Mouse (Mus musculus): Measurements from ENCODE around the gene Cacng6. TPM values are rescaled to one million over a fixed set of nuclear protein-coding genes. Genes with fewer than 3 reads are reported as not detected.
A peak's percentile ranks its signal among the peaks of the same experiment; 100 is the strongest.

Cacng6 gene
- total and polyA plus RNA-seq, 3 experiments: 0.11 TPM; not detected in 2

DNA sequence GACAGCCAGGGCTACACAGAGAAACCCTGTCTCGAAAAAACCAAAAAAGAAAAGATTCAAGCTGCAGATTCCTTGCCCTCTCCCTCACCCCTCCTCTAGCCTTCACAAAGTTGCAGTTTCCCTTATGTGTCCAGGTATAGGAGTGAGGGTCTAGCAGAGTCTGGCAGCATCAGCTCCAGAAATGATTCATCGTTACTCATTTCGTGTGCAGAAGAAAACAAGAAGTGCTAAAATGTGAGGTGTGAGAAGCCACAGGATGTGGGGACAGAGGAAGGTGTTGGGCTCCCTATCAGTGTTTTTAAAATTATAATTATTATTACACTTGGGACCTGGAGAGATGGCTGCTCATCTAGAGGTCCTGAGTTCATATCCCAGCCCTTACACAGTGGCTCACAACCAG lies 20.7 kb downstream of the Cacng6 start:
- TF ChIP-seq TAL1 (conservative IDR thresholded peaks at IDR 0.05; ENCODE audit: low read depth, low read length) (no peak), GATA2 (IDR thresholded peaks at IDR 0.05; ENCODE audit: borderline replicate concordance, low read depth, low read length) (no peak), GATA1 (IDR thresholded peaks at IDR 0.05; ENCODE audit: borderline replicate concordance, low read length) (no peak), CTCF (IDR thresholded peaks at IDR 0.05; ENCODE audit: low read depth, low read length) (no peak), POLR2AphosphoS5 (IDR thresholded peaks at IDR 0.05; ENCODE audit: insufficient replicate concordance, low read depth, low read length) (no peak)
- no peaks in the 10 kb centered on the region for H3K9me3 ChIP-seq (replicated peaks)
- no peaks in the 10 kb centered on the region for H3K4me1 ChIP-seq (ENCODE audit: insufficient read depth, low read depth, low read length)
- H3K27me3 ChIP-seq (ENCODE audit: insufficient read depth, low read length): no peaks in the 10 kb centered on the region
- ATAC-seq (ENCODE audit: extremely low read depth, insufficient number of reproducible peaks, low FRiP score, poor library complexity, severe bottlenecking) (no peak), DNase-seq (ENCODE audit: low spot score) (no peak)
- H3K4me3 ChIP-seq (ENCODE audit: low read depth, low read length): no peak overlapping the region
- H3K36me3 ChIP-seq (replicated peaks): no peaks in the 10 kb centered on the region

DNA sequence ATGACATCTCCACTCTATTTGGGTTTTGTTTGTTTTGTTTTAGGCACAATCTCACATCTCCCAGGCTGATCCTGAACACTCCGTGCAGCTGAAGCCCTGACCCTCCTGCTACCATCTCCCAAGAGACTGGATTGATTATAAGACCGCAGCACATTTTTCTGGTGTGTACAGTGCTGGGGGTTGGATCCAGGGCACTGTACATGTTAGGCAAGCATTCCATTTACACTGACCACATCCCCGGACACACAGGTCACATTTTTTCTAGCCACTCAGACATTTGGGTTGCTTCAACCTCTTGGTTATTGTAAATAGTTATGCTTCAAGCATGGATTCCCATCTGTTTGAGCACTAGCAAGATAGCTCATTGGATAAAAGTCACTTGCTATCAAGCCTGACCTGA lies 22.6 kb downstream of the Cacng6 start:
- H3K27me3 ChIP-seq (ENCODE audit: insufficient read depth, low read length): no peaks in the 10 kb centered on the region
- H3K36me3 ChIP-seq (replicated peaks): no peaks in the 10 kb centered on the region
- H3K9me3 ChIP-seq (replicated peaks): no peaks in the 10 kb centered on the region
- no peak for DNase-seq (ENCODE audit: low spot score)
- no peak for ATAC-seq (ENCODE audit: extremely low read depth, insufficient number of reproducible peaks, low FRiP score, poor library complexity, severe bottlenecking)
- H3K4me3 ChIP-seq (ENCODE audit: low read depth, low read length): no peak overlapping the region
- TF ChIP-seq TAL1 (conservative IDR thresholded peaks at IDR 0.05; ENCODE audit: low read depth, low read length) (no peak), GATA1 (IDR thresholded peaks at IDR 0.05; ENCODE audit: borderline replicate concordance, low read length) (no peak)
- H3K4me1 ChIP-seq (ENCODE audit: insufficient read depth, low read depth, low read length): no peaks in the 10 kb centered on the region

- no peak for ATAC-seq (ENCODE audit: extremely low read depth, insufficient number of reproducible peaks, low FRiP score, poor library complexity, severe bottlenecking)
- TF ChIP-seq GATA1 (IDR thresholded peaks at IDR 0.05; ENCODE audit: borderline replicate concordance, low read length): no peak
- TF ChIP-seq POLR2AphosphoS5 (IDR thresholded peaks at IDR 0.05; ENCODE audit: insufficient replicate concordance, low read depth, low read length): no peak
- no peak for TF ChIP-seq TAL1 (conservative IDR thresholded peaks at IDR 0.05; ENCODE audit: low read depth, low read length)
- TF ChIP-seq CTCF (IDR thresholded peaks at IDR 0.05; ENCODE audit: low read depth, low read length): no peak
- TF ChIP-seq GATA2 (IDR thresholded peaks at IDR 0.05; ENCODE audit: borderline replicate concordance, low read depth, low read length): no peak
- Histone ChIP-seq H3K9me3 (replicated peaks) (no peaks in the 10 kb centered on the region), H3K4me3 (ENCODE audit: low read depth, low read length) (no peak overlapping the region), H3K36me3 (replicated peaks) (no peaks in the 10 kb centered on the region), H3K4me1 (ENCODE audit: insufficient read depth, low read depth, low read length) (no peaks in the 10 kb centered on the region), H3K27me3 (ENCODE audit: insufficient read depth, low read length) (no peaks in the 10 kb centered on the region)
- no peak for DNase-seq (ENCODE audit: low spot score)
Observed at GRCm38 (mm10) chr7:3447026-3447425, 23.0 kb downstream of the Cacng6 start.

DNA sequence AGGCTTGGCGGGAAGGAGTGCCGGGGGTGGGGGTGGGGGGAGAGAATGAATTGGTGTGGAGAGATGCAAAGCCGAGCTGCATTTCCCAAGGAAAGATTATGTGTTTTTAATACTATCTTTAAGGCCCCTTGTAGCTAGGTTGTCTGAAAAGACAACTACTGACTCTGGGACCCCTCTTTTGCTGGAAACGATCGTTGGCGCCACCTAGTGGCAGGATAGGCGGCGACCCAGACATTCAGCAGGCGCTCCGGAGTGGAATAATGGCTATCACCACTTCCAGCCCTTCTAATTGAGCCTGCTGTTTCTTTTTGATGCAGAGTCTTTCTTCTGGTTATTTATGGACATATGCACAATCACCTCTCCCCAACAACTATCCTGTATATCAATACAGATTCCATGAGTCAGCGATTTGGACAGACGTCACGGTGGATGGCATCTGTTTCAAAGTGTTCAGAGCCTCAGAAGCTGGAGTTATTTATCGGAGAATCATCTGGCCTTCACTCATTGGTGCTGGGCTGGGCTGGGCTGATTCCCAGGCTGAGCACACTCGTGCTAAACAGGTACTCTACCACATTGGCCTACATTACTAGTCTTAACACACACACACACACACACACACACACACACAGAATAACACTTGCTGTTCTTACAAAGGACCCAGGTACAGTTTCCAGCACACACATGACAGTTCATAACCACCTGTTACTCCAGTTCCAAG lies 24.9 kb downstream of the Cacng6 start:
- no peaks in the 10 kb centered on the region for H3K36me3 ChIP-seq (replicated peaks)
- H3K4me1 ChIP-seq (ENCODE audit: insufficient read depth, low read depth, low read length): no peaks in the 10 kb centered on the region
- DNase-seq (ENCODE audit: low spot score): peak; percentile 9
- TF ChIP-seq CTCF (IDR thresholded peaks at IDR 0.05; ENCODE audit: low read depth, low read length) (peak; percentile 32; the same call in 1 of the 2 replicates), GATA1 (IDR thresholded peaks at IDR 0.05; ENCODE audit: borderline replicate concordance, low read length) (no peak)
- H3K27me3 ChIP-seq (ENCODE audit: insufficient read depth, low read length): no peaks in the 10 kb centered on the region
- no peak overlapping the region for H3K4me3 ChIP-seq (ENCODE audit: low read depth, low read length)
- ATAC-seq (ENCODE audit: extremely low read depth, insufficient number of reproducible peaks, low FRiP score, poor library complexity, severe bottlenecking): no peak; the same call in 1 of the 2 replicates
- H3K9me3 ChIP-seq (replicated peaks): no peaks in the 10 kb centered on the region

DNA sequence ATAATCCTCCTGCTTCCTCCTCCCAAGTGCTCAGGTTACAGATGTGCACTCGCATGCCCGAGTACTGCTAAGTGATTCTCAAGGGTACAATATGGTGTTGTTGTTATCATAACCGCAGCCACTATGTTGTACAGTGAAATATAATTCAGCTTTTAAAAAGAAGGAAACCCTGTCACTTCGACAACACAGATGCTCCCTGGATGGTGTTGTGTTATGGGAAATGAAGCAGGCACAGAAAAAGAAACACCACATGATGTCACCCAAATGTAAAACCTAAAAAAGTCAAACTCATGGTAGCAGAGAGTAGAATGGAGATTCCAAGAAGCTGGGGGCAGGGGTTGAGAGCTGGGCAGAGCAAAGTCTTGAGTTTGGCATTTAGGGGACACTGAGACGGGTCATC lies 26.7 kb downstream of the Cacng6 start:
- ATAC-seq (ENCODE audit: extremely low read depth, insufficient number of reproducible peaks, low FRiP score, poor library complexity, severe bottlenecking) (no peak), DNase-seq (ENCODE audit: low spot score) (no peak)
- no peaks in the 10 kb centered on the region for H3K27me3 ChIP-seq (ENCODE audit: insufficient read depth, low read length)
- no peaks in the 10 kb centered on the region for H3K4me1 ChIP-seq (ENCODE audit: insufficient read depth, low read depth, low read length)
- H3K36me3 ChIP-seq (replicated peaks): no peaks in the 10 kb centered on the region
- TF ChIP-seq GATA2 (IDR thresholded peaks at IDR 0.05; ENCODE audit: borderline replicate concordance, low read depth, low read length): no peak
- TF ChIP-seq CTCF (IDR thresholded peaks at IDR 0.05; ENCODE audit: low read depth, low read length): no peak
- H3K9me3 ChIP-seq (replicated peaks): no peaks in the 10 kb centered on the region
- no peak overlapping the region for H3K4me3 ChIP-seq (ENCODE audit: low read depth, low read length)

DNA sequence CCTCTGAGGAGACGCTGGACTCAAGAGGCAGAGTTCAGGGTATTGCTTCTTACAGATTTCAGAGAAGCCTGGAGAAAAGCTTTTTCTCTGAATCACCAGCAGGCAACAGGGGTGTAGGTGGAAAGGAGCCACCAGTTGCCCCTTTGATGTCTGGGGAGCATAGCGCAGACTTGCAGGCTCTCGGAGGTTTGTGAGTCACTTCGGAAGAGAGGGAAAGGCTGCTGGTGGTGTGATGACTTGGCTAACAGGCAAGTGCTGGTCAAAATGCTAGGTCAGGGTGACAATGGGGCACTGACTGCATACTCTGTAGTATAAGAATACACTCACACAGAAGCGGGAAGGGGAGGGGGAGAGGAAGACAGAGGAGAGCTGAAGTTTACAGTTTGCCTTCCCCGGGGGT lies 27.2 kb downstream of the Cacng6 start:
- no peaks in the 10 kb centered on the region for H3K27me3 ChIP-seq (ENCODE audit: insufficient read depth, low read length)
- no peak for ATAC-seq (ENCODE audit: extremely low read depth, insufficient number of reproducible peaks, low FRiP score, poor library complexity, severe bottlenecking)
- H3K36me3 ChIP-seq (replicated peaks): no peaks in the 10 kb centered on the region
- DNase-seq (ENCODE audit: low spot score): no peak
- TF ChIP-seq GATA1 (IDR thresholded peaks at IDR 0.05; ENCODE audit: borderline replicate concordance, low read length) (no peak), CTCF (IDR thresholded peaks at IDR 0.05; ENCODE audit: low read depth, low read length) (no peak), POLR2AphosphoS5 (IDR thresholded peaks at IDR 0.05; ENCODE audit: insufficient replicate concordance, low read depth, low read length) (no peak), TAL1 (conservative IDR thresholded peaks at IDR 0.05; ENCODE audit: low read depth, low read length) (no peak), GATA2 (IDR thresholded peaks at IDR 0.05; ENCODE audit: borderline replicate concordance, low read depth, low read length) (no peak)
- no peak overlapping the region for H3K4me3 ChIP-seq (ENCODE audit: low read depth, low read length)
- H3K4me1 ChIP-seq (ENCODE audit: insufficient read depth, low read depth, low read length): no peaks in the 10 kb centered on the region
- no peaks in the 10 kb centered on the region for H3K9me3 ChIP-seq (replicated peaks)

Measured in G1E (cell line).